Mouse (Mus musculus): ENCODE results near the gene Kbtbd13. TPM values are rescaled to one million over a fixed set of nuclear protein-coding genes. Genes with fewer than 3 reads are reported as not detected.

The Kbtbd13 gene
- total and polyA plus RNA-seq, 3 experiments = not detected

DNA sequence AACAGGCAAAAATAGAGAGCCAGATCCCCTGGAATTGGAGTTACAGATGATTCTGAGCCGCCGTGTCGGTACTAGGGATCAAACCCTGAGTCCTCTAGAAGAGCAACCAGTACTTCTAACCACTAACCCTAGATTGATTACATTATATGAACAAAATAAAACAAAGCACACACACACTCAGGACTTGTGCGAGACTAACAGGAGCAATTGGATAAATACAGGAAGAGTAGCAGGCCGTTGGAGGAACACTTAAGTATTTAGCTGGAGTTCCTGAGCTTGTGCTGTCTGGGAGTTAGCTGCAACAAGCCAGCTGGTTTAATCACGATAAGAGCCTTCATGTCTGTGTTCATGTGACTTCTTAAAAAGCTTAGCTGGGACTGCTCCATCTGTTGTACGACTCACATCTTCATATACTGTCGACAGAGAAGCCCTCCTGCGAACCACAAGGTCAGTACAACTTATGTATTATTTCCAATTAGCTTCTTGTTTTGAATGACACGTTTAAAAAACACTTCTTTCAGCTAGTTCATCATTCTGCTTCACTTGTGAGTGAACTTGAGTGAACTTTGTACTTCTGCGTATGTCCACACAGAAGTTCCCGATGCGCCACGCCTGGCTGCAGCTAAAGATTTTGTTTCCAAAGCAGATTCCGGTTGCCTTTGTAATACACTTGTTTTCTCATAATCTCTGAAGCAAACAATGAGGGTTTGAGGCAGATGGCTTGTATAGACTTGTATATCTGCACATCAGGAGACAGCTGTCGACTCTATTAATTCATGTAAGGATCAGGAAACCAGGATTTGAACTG is 30.6 kb downstream of the Kbtbd13 start, which contains the start of gene Ubap1l:
TSS of gene Ubap1l (plus strand) at position 401 of the 808 bp plus-strand sequence.
- dilution Hi-C loops (cut with MboI; ENCODE audit: extremely low pct_ligation_motif_present, extremely low pct_unique_long_range_greater_than_20kb, low sequenced_read_pairs) = no loop called here
- 0 out of 2 replicates have a peak, but pooled peaks cover under 1% of the 10 kb centered on the region for H3K79me2 ChIP-seq (replicated peaks; ENCODE audit: control insufficient read depth, extremely low read depth, insufficient read depth, poor library complexity, severe bottlenecking)
- in situ Hi-C loops (cut with MboI; ENCODE audit: low pct_ligation_motif_present, low pct_unique_long_range_greater_than_20kb, low sequenced_read_pairs) = no loop called here
- no peak for DNase-seq (ENCODE audit: extremely low read depth)
- H3K4me1 ChIP-seq (ENCODE audit: control insufficient read depth in 1 of 2, insufficient read depth in 2 of 2) = 0 out of 4 replicates have a peak, but pooled peaks cover 0 to 3% of the 10 kb centered on the region in 2 experiments
- no peak within 1 kb of the TSS for H3K9ac ChIP-seq (ENCODE audit: insufficient read depth, low read depth)
- no peak within 1 kb of the TSS for H3K4me2 ChIP-seq (ENCODE audit: insufficient read depth, low read depth, poor library complexity, severe bottlenecking)
- H3K27ac ChIP-seq (ENCODE audit: insufficient read depth, low read depth) = no peak within 1 kb of the TSS
- TF ChIP-seq MAZ (IDR thresholded peaks at IDR 0.05; ENCODE audit: low read depth, low read length) (no peak), MXI1 (IDR thresholded peaks at IDR 0.05; ENCODE audit: low read depth, low read length) (no peak), ZC3H11A (IDR thresholded peaks at IDR 0.05; ENCODE audit: low read depth, low read length) (no peak), NRF1 (IDR thresholded peaks at IDR 0.05; ENCODE audit: low read depth, low read length) (no peak), ETS1 (conservative IDR thresholded peaks at IDR 0.05; ENCODE audit: low read depth, low read length) (no peak), E2F4 (IDR thresholded peaks at IDR 0.05; ENCODE audit: insufficient replicate concordance, low read depth, low read length) (no peak), ZMIZ1 (IDR thresholded peaks at IDR 0.05; ENCODE audit: low read depth, low read length) (no peak), USF1 (IDR thresholded peaks at IDR 0.05; ENCODE audit: low read depth, low read length) (no peak), ZNF384 (IDR thresholded peaks at IDR 0.05; ENCODE audit: low read depth, low read length) (no peak)
- H3K36me3 ChIP-seq (replicated peaks in 1 of 2; ENCODE audit: control insufficient read depth in 1 of 2, insufficient read depth in 1 of 2, low read length in 1 of 2) = peaks cover 41 to 85% of the 10 kb centered on the region in 2 experiments
- H3K9me3 ChIP-seq (replicated peaks; ENCODE audit: low read length) = no peaks in the 10 kb centered on the region
- H3K4me3 ChIP-seq (replicated peaks in 1 of 3; ENCODE audit: low read depth in 2 of 3, low read length in 2 of 3, poor library complexity in 1 of 3) = no peak within 1 kb of the TSS
- no peaks in the 10 kb centered on the region for H3K27me3 ChIP-seq (replicated peaks)

DNA sequence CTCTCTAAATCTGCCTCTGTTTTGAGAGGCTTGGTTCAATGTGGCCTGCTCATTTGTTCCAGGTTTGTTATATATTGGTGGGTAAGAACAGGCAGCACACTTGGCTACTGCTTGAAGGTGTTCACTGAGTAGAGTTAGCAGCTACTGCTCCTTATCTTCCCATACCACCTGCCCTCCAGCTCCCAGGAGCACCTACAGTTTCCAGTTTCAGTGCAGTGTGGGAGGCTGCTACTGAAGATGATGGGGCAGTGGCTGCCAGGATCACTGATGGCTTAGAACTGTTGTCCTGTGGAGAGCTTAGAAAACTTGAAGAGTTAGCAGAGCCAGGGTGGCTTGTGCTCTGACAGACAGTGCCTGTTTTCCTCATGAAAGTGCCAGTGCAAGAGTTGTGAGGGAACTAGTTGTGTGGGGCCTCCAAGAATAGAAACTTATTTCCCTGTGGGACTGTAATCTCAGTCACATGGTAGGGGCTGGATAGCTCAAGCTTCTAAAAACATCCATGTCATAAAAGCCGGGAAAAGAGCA is 32.4 kb downstream of the Kbtbd13 start:
- dilution Hi-C loops (cut with MboI; ENCODE audit: extremely low pct_ligation_motif_present, extremely low pct_unique_long_range_greater_than_20kb, low sequenced_read_pairs) = no loop called here

More for the DNA sequence above, 32.4 kb downstream of the Kbtbd13 start:
- DNase-seq (ENCODE audit: extremely low read depth) = no peak
- Histone ChIP-seq H3K4me3 (replicated peaks in 1 of 3; ENCODE audit: low read depth in 2 of 3, low read length in 2 of 3, poor library complexity in 1 of 3) (no peak overlapping the region), H3K27ac (ENCODE audit: insufficient read depth, low read depth) (no peak overlapping the region), H3K4me2 (ENCODE audit: insufficient read depth, low read depth, poor library complexity, severe bottlenecking) (no peak overlapping the region), H3K9ac (ENCODE audit: insufficient read depth, low read depth) (no peak overlapping the region), H3K9me3 (replicated peaks; ENCODE audit: low read length) (no peaks in the 10 kb centered on the region), H3K27me3 (replicated peaks) (no peaks in the 10 kb centered on the region), H3K4me1 (ENCODE audit: control insufficient read depth in 1 of 2, insufficient read depth in 2 of 2) (peaks cover 0 to 7% of the 10 kb centered on the region in 2 experiments; a peak in 1 of 4 replicates), H3K36me3 (replicated peaks in 1 of 2; ENCODE audit: control insufficient read depth in 1 of 2, insufficient read depth in 1 of 2, low read length in 1 of 2) (peaks cover 45 to 88% of the 10 kb centered on the region in 2 experiments), H3K79me2 (replicated peaks; ENCODE audit: control insufficient read depth, extremely low read depth, insufficient read depth, poor library complexity, severe bottlenecking) (peaks cover 7% of the 10 kb centered on the region)
- in situ Hi-C loops (cut with MboI; ENCODE audit: low pct_ligation_motif_present, low pct_unique_long_range_greater_than_20kb, low sequenced_read_pairs) = no loop called here
- TF ChIP-seq ZMIZ1 (IDR thresholded peaks at IDR 0.05; ENCODE audit: low read depth, low read length) (no peak), NELFE (IDR thresholded peaks at IDR 0.05; ENCODE audit: low read depth, low read length) (no peak), POLR2A (IDR thresholded peaks at IDR 0.05; ENCODE audit: low read depth, low read length) (no peak), MAZ (IDR thresholded peaks at IDR 0.05; ENCODE audit: low read depth, low read length) (no peak), TCF12 (IDR thresholded peaks at IDR 0.05; ENCODE audit: low read depth, low read length) (no peak), POLR2AphosphoS2 (IDR thresholded peaks at IDR 0.05; ENCODE audit: low read depth, low read length) (no peak), MEF2A (IDR thresholded peaks at IDR 0.05; ENCODE audit: borderline replicate concordance, low read depth, low read length) (no peak), NRF1 (IDR thresholded peaks at IDR 0.05; ENCODE audit: low read depth, low read length) (no peak), HCFC1 (IDR thresholded peaks at IDR 0.05; ENCODE audit: low read depth, low read length) (no peak), RCOR1 (conservative IDR thresholded peaks at IDR 0.05; ENCODE audit: low read depth, low read length) (no peak), ETS1 (conservative IDR thresholded peaks at IDR 0.05; ENCODE audit: low read depth, low read length) (no peak), MXI1 (IDR thresholded peaks at IDR 0.05; ENCODE audit: low read depth, low read length) (no peak), BHLHE40 (IDR thresholded peaks at IDR 0.05; ENCODE audit: low read depth, low read length) (no peak)

Data from CH12.LX (cell line).